Mouse (Mus musculus): ENCODE measurements at regions not wholly inside any gene's neighbourhood (a gene's known extent, or its start where the extent isn't known, plus 50 kb on each side); places are given as distances from the start of the nearest gene placed in this dataset.

GRCm38 (mm10) chr3:58183279-58183678 lies 231.2 kb upstream of the Tsc22d2 start:
- TF ChIP-seq TBP (IDR thresholded peaks at IDR 0.05; ENCODE audit: low read depth, low read length) = no peak
- TF ChIP-seq TAL1 (IDR thresholded peaks at IDR 0.05; ENCODE audit: low read length) = no peak
- no peak for TF ChIP-seq POLR2A (IDR thresholded peaks at IDR 0.05; ENCODE audit: control insufficient read depth in 1 of 2, insufficient read depth in 1 of 2, low read depth in 1 of 2, low read length in 2 of 2, poor library complexity in 1 of 2)

Data from MEL (cell line).